Mouse (Mus musculus): Measurements from ENCODE around the gene AU015836. TPM values are rescaled to one million over a fixed set of nuclear protein-coding genes. Genes with fewer than 3 reads are reported as not detected.
"Not testable (repeated sequence)": the region's sequence is repeated elsewhere in the genome, so short reads cannot be mapped to it uniquely, and the experiment has no call there.

The AU015836 gene
- polyA plus RNA-seq, 1 experiment from 2014 or later = not detected

- H3K9me3 ChIP-seq (ENCODE audit: low read depth, low read length) = no peaks in the 10 kb centered on the region
- 77% methylated on average over 3 of the region's 3 CpGs for WGBS
- H3K4me2 ChIP-seq = no peak overlapping the region
- no peaks in the 10 kb centered on the region for H3K36me3 ChIP-seq (ENCODE audit: insufficient read depth)
- no peak overlapping the region for H3K9ac ChIP-seq
- H3K27ac ChIP-seq (ENCODE audit: low read depth) = no peak overlapping the region
- ATAC-seq (ENCODE audit: insufficient read depth) (no peak), DNase-seq (no peak)
- TF ChIP-seq CTCF (IDR thresholded peaks at IDR 0.05; ENCODE audit: low read depth) = no peak
- no peaks in the 10 kb centered on the region for H3K4me1 ChIP-seq (ENCODE audit: insufficient read depth)
- H3K4me3 ChIP-seq (ENCODE audit: low read depth, low read length) = no peak overlapping the region
- no peaks in the 10 kb centered on the region for H3K27me3 ChIP-seq (ENCODE audit: insufficient read depth, low read length)
These were observed 13.7 kb downstream of the AU015836 start for GRCm38 (mm10) chrX:93982193-93982592.

- not testable (repeated sequence) for H3K27me3 ChIP-seq (ENCODE audit: insufficient read depth, low read length)
These were observed 16.6 kb downstream of the AU015836 start for GRCm38 (mm10) chrX:93985096-93985495.

GRCm38 (mm10) chrX:94006991-94007390 is 38.5 kb downstream of the AU015836 start:
- Histone ChIP-seq H3K27ac (ENCODE audit: low read depth) (no peak overlapping the region), H3K4me2 (no peak overlapping the region), H3K4me1 (ENCODE audit: insufficient read depth) (no peaks in the 10 kb centered on the region), H3K9me3 (ENCODE audit: low read depth, low read length) (no peaks in the 10 kb centered on the region), H3K4me3 (ENCODE audit: low read depth, low read length) (no peak overlapping the region), H3K36me3 (ENCODE audit: insufficient read depth) (no peaks in the 10 kb centered on the region), H3K9ac (no peak overlapping the region), H3K27me3 (ENCODE audit: insufficient read depth, low read length) (no peaks in the 10 kb centered on the region)
- 72% methylated on average over 3 of the region's 3 CpGs for WGBS
- no peak for DNase-seq
- no peak for TF ChIP-seq CTCF (IDR thresholded peaks at IDR 0.05; ENCODE audit: low read depth)
- ATAC-seq (ENCODE audit: insufficient read depth) = no peak

More at GRCm38 (mm10) chrX:93985096-93985495, 16.6 kb downstream of the AU015836 start:
- not testable (repeated sequence) for H3K36me3 ChIP-seq (ENCODE audit: insufficient read depth); H3K4me1 ChIP-seq (ENCODE audit: insufficient read depth); DNase-seq; H3K27ac ChIP-seq (ENCODE audit: low read depth); H3K4me2 ChIP-seq; H3K9me3 ChIP-seq (ENCODE audit: low read depth, low read length); H3K9ac ChIP-seq; H3K4me3 ChIP-seq (ENCODE audit: low read depth, low read length); ATAC-seq (ENCODE audit: insufficient read depth)
- WGBS = 60% methylated on average over 3 of the region's 3 CpGs

GRCm38 (mm10) chrX:94009442-94009841 is 41.0 kb downstream of the AU015836 start:
- Histone ChIP-seq H3K27ac (ENCODE audit: low read depth) (no peak overlapping the region), H3K36me3 (ENCODE audit: insufficient read depth) (no peaks in the 10 kb centered on the region), H3K4me2 (no peak overlapping the region), H3K4me3 (ENCODE audit: low read depth, low read length) (no peak overlapping the region), H3K4me1 (ENCODE audit: insufficient read depth) (no peaks in the 10 kb centered on the region), H3K27me3 (ENCODE audit: insufficient read depth, low read length) (no peaks in the 10 kb centered on the region), H3K9ac (no peak overlapping the region), H3K9me3 (ENCODE audit: low read depth, low read length) (no peaks in the 10 kb centered on the region)
- DNase-seq = no peak
- TF ChIP-seq CTCF (IDR thresholded peaks at IDR 0.05; ENCODE audit: low read depth) = no peak
- ATAC-seq (ENCODE audit: insufficient read depth) = no peak
- 78% methylated on average over 3 of the region's 3 CpGs for WGBS

- DNase-seq (peak; percentile 6), ATAC-seq (ENCODE audit: insufficient read depth) (no peak)
- Histone ChIP-seq H3K9me3 (ENCODE audit: low read depth, low read length) (no peaks in the 10 kb centered on the region), H3K9ac (no peak overlapping the region), H3K4me2 (no peak overlapping the region), H3K27me3 (ENCODE audit: insufficient read depth, low read length) (no peaks in the 10 kb centered on the region), H3K4me1 (ENCODE audit: insufficient read depth) (no peaks in the 10 kb centered on the region), H3K36me3 (ENCODE audit: insufficient read depth) (no peaks in the 10 kb centered on the region), H3K27ac (ENCODE audit: low read depth) (no peak overlapping the region), H3K4me3 (ENCODE audit: low read depth, low read length) (no peak overlapping the region)
- TF ChIP-seq CTCF (IDR thresholded peaks at IDR 0.05; ENCODE audit: low read depth) = no peak
- 71% methylated on average over 7 of the region's 7 CpGs for WGBS
These were observed 43.3 kb downstream of the AU015836 start for GRCm38 (mm10) chrX:94011656-94012173.

GRCm38 (mm10) chrX:94012479-94013167 is 44.2 kb downstream of the AU015836 start:
- H3K9ac ChIP-seq = no peak overlapping the region
- H3K9me3 ChIP-seq (ENCODE audit: low read depth, low read length) = no peaks in the 10 kb centered on the region
- no peak for TF ChIP-seq CTCF (IDR thresholded peaks at IDR 0.05; ENCODE audit: low read depth)
- peak overlapping the region; percentile 20; the same call in 1 of the 2 replicates for H3K4me2 ChIP-seq
- no peaks in the 10 kb centered on the region for H3K4me1 ChIP-seq (ENCODE audit: insufficient read depth)
- no peaks in the 10 kb centered on the region for H3K36me3 ChIP-seq (ENCODE audit: insufficient read depth)
- H3K27ac ChIP-seq (ENCODE audit: low read depth) = no peak overlapping the region
- DNase-seq (peak; percentile 38), ATAC-seq (ENCODE audit: insufficient read depth) (peak; percentile 73; the same call in 1 of the 2 replicates)
- no peaks in the 10 kb centered on the region for H3K27me3 ChIP-seq (ENCODE audit: insufficient read depth, low read length)
- WGBS = 22% methylated on average over 12 of the region's 12 CpGs
- H3K4me3 ChIP-seq (ENCODE audit: low read depth, low read length) = no peak overlapping the region

- DNase-seq = no peak
- no peak overlapping the region for H3K27ac ChIP-seq (ENCODE audit: low read depth)
- no peak for TF ChIP-seq CTCF (IDR thresholded peaks at IDR 0.05; ENCODE audit: low read depth)
- WGBS = 27% methylated on average over 1 of the region's 1 CpGs
- no peak for ATAC-seq (ENCODE audit: insufficient read depth)
- H3K4me3 ChIP-seq (ENCODE audit: low read depth, low read length) = no peak overlapping the region
- H3K27me3 ChIP-seq (ENCODE audit: insufficient read depth, low read length) = no peaks in the 10 kb centered on the region
- no peaks in the 10 kb centered on the region for H3K36me3 ChIP-seq (ENCODE audit: insufficient read depth)
- no peak overlapping the region for H3K9ac ChIP-seq
- H3K9me3 ChIP-seq (ENCODE audit: low read depth, low read length) = no peaks in the 10 kb centered on the region
- no peaks in the 10 kb centered on the region for H3K4me1 ChIP-seq (ENCODE audit: insufficient read depth)
- H3K4me2 ChIP-seq = no peak overlapping the region
These were observed 48.4 kb downstream of the AU015836 start for GRCm38 (mm10) chrX:94016891-94017290.

All from lung, embryonic 14.5 days (tissue).